Mouse (Mus musculus) embryonic facial prominence, embryonic 11.5 days (tissue): ENCODE data around the gene Cox5a. TPM values are rescaled to one million over a fixed set of nuclear protein-coding genes. Genes with fewer than 3 reads are reported as not detected.

Source experiments
- ATAC-seq: fragments of 200-750 bp; cut with Nextera tagmentation; replicated peaks from 2 replicates; pipeline ENCODE4 v1.8.0; 2017; ENCODE audit warnings: low read depth; ENCODE audit not compliant: insufficient number of reproducible peaks, low FRiP score, low TSS enrichment
- DNase-seq: peaks from one replicate; pipeline ENCODE4 v3.0.0-alpha.2; 2015; ENCODE audit warnings: low spot score
- H3K27ac ChIP-seq: fragments of 300-500 bp; sonication (generic); replicated peaks from 2 replicates; pipeline ENCODE4 v1.5.1; 2014; ENCODE audit warnings: mild to moderate bottlenecking, low read depth, low read length, control low read depth
- H3K27me3 ChIP-seq: fragments of 300-500 bp; sonication (generic); 2 replicates; pipeline ENCODE4 v1.6.1; 2014; ENCODE audit warnings: mild to moderate bottlenecking, low read length, moderate library complexity, mixed read lengths; ENCODE audit not compliant: control insufficient read depth, insufficient read depth
- H3K36me3 ChIP-seq: fragments of 300-500 bp; sonication (generic); replicated peaks from 2 replicates; pipeline ENCODE4 v1.6.1; 2014; ENCODE audit warnings: low read depth, mild to moderate bottlenecking, low read length, moderate library complexity, mixed read lengths; ENCODE audit not compliant: control insufficient read depth, insufficient read depth
- H3K4me1 ChIP-seq: fragments of 300-500 bp; sonication (generic); 2 replicates; pipeline ENCODE4 v1.6.1; 2014; ENCODE audit warnings: low read length, mixed read lengths; ENCODE audit not compliant: control insufficient read depth, insufficient read depth
- H3K4me2 ChIP-seq: fragments of 300-500 bp; sonication (generic); 2 replicates; pipeline ENCODE4 v1.6.1; 2014; ENCODE audit warnings: low read depth, mild to moderate bottlenecking, control low read depth, low read length, moderate library complexity
- H3K4me3 ChIP-seq: fragments of 300-500 bp; sonication (generic); 2 replicates; pipeline ENCODE4 v1.5.1; 2014; ENCODE audit warnings: low read depth, low read length, control low read depth
- H3K9ac ChIP-seq: fragments of 300-500 bp; sonication (generic); replicated peaks from 2 replicates; pipeline ENCODE4 v1.6.1; 2014; ENCODE audit warnings: mild to moderate bottlenecking, control low read depth, low read length
- H3K9me3 ChIP-seq: fragments of 300-500 bp; sonication (generic); replicated peaks from 2 replicates; pipeline ENCODE4 v1.6.1; 2016; ENCODE audit warnings: mild to moderate bottlenecking, low read length, inconsistent platforms, mixed read lengths; ENCODE audit not compliant: control insufficient read depth
- WGBS: fragments of 180-500 bp; shearing (Covaris S2); extraction: QIAGEN DNeasy Blood & Tissue Kit; methylation state at CpG from one replicate; pipeline ENCODE4 v1.1.7; 2014; 5-methylcytosine and 5-hydroxymethylcytosine counted together
- polyA plus RNA-seq: library from polyadenylated mRNA; unstranded; fragments of >200 nt; fragmentation: Nextera tagmentation; extraction: Ambion mirVana; gene quantifications from 2 replicates; pipeline ENCODE4 v1.2.1, GENCODE M21; 2014

Cox5a gene
- polyA plus RNA-seq, 1 experiment from 2014 or later, result 615 TPM

DNA sequence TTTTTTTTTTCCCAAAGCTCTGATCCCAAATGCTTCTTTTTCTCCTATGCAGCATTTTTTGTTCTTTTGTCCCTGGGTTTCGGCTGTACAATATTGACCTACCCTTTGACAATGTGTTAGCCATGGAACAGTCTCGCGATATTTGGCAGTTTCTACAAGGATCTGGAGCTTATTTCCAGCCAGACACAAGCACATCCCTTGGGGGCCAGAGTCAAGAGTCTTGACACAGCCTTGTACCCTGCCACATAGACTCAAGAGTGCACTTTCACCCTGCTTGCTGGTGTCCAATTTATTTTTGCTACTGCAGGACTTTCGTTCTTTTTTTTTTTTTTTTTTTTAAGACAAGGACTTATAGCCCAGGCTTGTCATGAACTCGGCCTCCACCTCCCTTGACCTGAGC, 15.3 kb downstream of the Cox5a start:
- no peak overlapping the region; the same call in 1 of the 2 replicates for H3K4me2 ChIP-seq
- H3K27ac ChIP-seq, result no peak overlapping the region
- DNase-seq, result no peak
- no peaks in the 10 kb centered on the region for H3K27me3 ChIP-seq
- no peaks in the 10 kb centered on the region for H3K9me3 ChIP-seq
- WGBS, result 90% methylated on average over 5 of the region's 5 CpGs
- peaks cover 2% of the 10 kb centered on the region; the same call in 1 of the 2 replicates for H3K36me3 ChIP-seq
- ATAC-seq, result no peak
- H3K4me1 ChIP-seq, result no peaks in the 10 kb centered on the region
- H3K9ac ChIP-seq, result no peak overlapping the region; the same call in 1 of the 2 replicates
- no peak overlapping the region for H3K4me3 ChIP-seq

- Histone ChIP-seq H3K27ac (peak within 1 kb of the TSS; percentile 23), H3K4me2 (peak within 1 kb of the TSS; percentile 76), H3K4me3 (peak within 1 kb of the TSS; percentile 81), H3K9ac (peak within 1 kb of the TSS; percentile 87), H3K4me1 (no peaks in the 10 kb centered on the region), H3K27me3 (no peaks in the 10 kb centered on the region), H3K9me3 (no peaks in the 10 kb centered on the region), H3K36me3 (peaks cover 2% of the 10 kb centered on the region; the same call in 1 of the 2 replicates)
- WGBS, result 2% methylated on average over 45 of the region's 45 CpGs
- DNase-seq (peak; percentile 91), ATAC-seq (peak; percentile 88)
These were observed 16.1 kb downstream of the Cox5a start, which contains the start of gene Fam219b for GRCm38 (mm10) chr9:57537044-57537727. Gene Fam219b, plus strand, starts transcription at chr9:57537528.

DNA sequence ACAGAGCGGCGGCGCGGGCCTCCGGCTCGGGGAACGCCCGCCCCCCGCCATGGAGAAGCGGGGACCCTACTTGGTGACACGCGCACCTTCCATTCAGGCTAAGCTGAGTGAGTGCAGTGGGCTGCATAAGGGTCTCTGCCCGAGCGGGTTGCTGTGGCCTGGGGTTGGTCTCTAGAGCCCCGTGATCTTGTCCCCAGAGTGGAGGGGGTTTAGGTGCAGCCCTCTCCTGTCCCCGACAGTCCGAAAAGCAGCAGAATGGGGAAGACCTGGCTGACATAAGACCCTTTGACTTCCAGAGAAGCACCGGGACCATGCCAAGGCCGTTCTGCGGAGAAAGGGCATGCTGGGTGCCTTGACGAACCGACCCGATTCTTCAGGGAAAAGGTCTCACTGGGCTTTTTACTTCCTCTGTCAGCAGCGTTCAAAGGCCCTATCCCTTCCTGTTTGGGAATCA, 16.7 kb downstream of the Cox5a start:
- peak overlapping the region; percentile 23 for H3K27ac ChIP-seq
- peak overlapping the region; percentile 87 for H3K9ac ChIP-seq
- 0% methylated on average over 23 of the region's 24 CpGs for WGBS
- no peaks in the 10 kb centered on the region for H3K4me1 ChIP-seq
- peak overlapping the region; percentile 76 for H3K4me2 ChIP-seq
- ATAC-seq (peak; percentile 68), DNase-seq (peak; percentile 4)
- H3K27me3 ChIP-seq, result no peaks in the 10 kb centered on the region
- H3K4me3 ChIP-seq, result peak overlapping the region; percentile 81
- peaks cover 2% of the 10 kb centered on the region; the same call in 1 of the 2 replicates for H3K36me3 ChIP-seq
- no peaks in the 10 kb centered on the region for H3K9me3 ChIP-seq

GRCm38 (mm10) chr9:57539550-57539949, 18.5 kb downstream of the Cox5a start:
- H3K4me2 ChIP-seq, result no peak overlapping the region
- H3K36me3 ChIP-seq, result peaks cover 2% of the 10 kb centered on the region; the same call in 1 of the 2 replicates
- no peak overlapping the region for H3K4me3 ChIP-seq
- ATAC-seq (no peak), DNase-seq (no peak)
- 89% methylated on average over 2 of the region's 2 CpGs for WGBS
- no peaks in the 10 kb centered on the region for H3K4me1 ChIP-seq
- no peak overlapping the region for H3K9ac ChIP-seq
- no peaks in the 10 kb centered on the region for H3K9me3 ChIP-seq
- no peaks in the 10 kb centered on the region for H3K27me3 ChIP-seq
- H3K27ac ChIP-seq, result no peak overlapping the region

- WGBS, result 19% methylated on average over 1 of the region's 1 CpGs
- peak; percentile 81 for DNase-seq
These were observed 20.2 kb downstream of the Cox5a start for GRCm38 (mm10) chr9:57541312-57541711.

DNA sequence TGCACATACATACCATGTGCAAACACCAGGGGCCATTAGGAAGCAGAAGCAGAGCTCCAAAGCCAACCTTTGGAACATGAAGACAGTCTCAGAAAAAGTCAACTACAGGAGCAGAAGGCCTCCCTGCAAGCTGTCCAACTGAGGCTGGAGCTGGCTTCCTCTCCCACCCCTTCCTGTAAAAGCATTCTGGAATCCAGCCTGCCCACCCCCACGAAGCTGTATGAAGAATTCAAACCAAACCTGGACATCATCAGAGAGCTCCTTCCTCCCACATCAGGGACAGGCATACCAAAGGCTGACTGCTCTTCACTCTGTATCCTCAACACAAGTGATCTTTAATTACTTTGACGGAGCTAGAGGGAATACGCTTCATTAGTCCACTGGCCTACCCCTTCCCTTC, 22.9 kb downstream of the Cox5a start:
- ATAC-seq (no peak), DNase-seq (no peak)
- Histone ChIP-seq H3K27ac (no peak overlapping the region), H3K9ac (no peak overlapping the region), H3K36me3 (peaks cover 4% of the 10 kb centered on the region), H3K4me3 (no peak overlapping the region), H3K4me2 (no peak overlapping the region), H3K27me3 (no peaks in the 10 kb centered on the region), H3K9me3 (no peaks in the 10 kb centered on the region), H3K4me1 (no peaks in the 10 kb centered on the region)
- 81% methylated on average over 3 of the region's 3 CpGs for WGBS

More at GRCm38 (mm10) chr9:57541312-57541711, 20.2 kb downstream of the Cox5a start:
- H3K9ac ChIP-seq, result no peak overlapping the region
- no peak for ATAC-seq
- H3K27ac ChIP-seq, result no peak overlapping the region
- H3K4me1 ChIP-seq, result no peaks in the 10 kb centered on the region
- H3K4me2 ChIP-seq, result no peak overlapping the region
- H3K9me3 ChIP-seq, result no peaks in the 10 kb centered on the region
- no peak overlapping the region for H3K4me3 ChIP-seq
- H3K36me3 ChIP-seq, result peaks cover 2% of the 10 kb centered on the region
- no peaks in the 10 kb centered on the region for H3K27me3 ChIP-seq

DNA sequence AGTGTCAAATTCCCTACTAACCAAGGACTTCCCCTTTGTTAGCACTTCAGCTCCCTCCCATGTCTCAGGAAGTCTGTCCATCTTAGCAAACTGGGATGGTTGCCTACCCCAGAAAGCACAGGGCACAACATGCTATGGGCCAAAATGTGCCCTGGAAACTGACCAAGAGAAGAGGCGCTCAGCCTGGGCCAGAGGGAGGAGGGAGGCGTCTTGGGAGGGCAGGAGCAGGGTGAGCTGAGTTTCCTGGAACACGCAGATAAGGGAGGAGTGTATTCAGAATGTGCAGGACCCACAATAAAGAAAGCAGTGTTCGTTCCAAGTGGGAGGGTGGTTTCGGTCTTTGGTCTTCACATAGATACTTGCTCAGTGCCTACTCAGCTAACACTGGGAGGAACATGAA, 26.2 kb downstream of the Cox5a start:
- Histone ChIP-seq H3K9ac (no peak overlapping the region), H3K4me3 (no peak overlapping the region), H3K4me1 (0 out of 2 replicates have a peak, but pooled peaks cover 3% of the 10 kb centered on the region), H3K27me3 (no peaks in the 10 kb centered on the region), H3K4me2 (no peak overlapping the region), H3K9me3 (no peaks in the 10 kb centered on the region), H3K27ac (no peak overlapping the region), H3K36me3 (peaks cover 2% of the 10 kb centered on the region)
- 89% methylated on average over 5 of the region's 5 CpGs for WGBS
- ATAC-seq, result no peak
- no peak for DNase-seq

DNA sequence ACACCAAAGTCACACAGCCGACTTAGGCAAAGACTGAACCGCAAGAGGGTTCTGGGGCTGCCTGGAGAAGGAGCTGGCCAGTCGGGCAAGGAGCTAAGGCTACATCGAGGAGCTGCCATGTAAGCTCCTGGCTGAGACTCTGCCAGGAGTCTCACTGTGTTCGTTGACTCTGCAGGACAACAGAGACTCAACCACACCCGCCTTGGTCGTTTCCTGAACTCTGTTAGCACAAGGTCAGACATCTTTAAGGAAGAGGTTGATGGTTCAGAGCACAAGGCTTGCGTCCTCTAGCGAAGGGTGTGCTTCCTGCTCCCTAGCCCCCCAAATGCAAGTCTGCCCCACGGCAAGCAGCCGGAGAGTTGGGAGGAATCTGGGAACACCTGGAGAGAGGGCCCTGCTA, 26.8 kb downstream of the Cox5a start:
- Histone ChIP-seq H3K4me1 (0 out of 2 replicates have a peak, but pooled peaks cover 3% of the 10 kb centered on the region), H3K4me2 (no peak overlapping the region), H3K9ac (no peak overlapping the region), H3K9me3 (no peaks in the 10 kb centered on the region), H3K36me3 (peaks cover 2% of the 10 kb centered on the region), H3K27ac (no peak overlapping the region), H3K4me3 (no peak overlapping the region), H3K27me3 (no peaks in the 10 kb centered on the region)
- WGBS, result 90% methylated on average over 11 of the region's 11 CpGs
- no peak for DNase-seq
- no peak for ATAC-seq
